Mouse (Mus musculus) midbrain, embryonic 11.5 days (tissue): ENCODE results near the gene Sgcd. TPM values are rescaled to one million over a fixed set of nuclear protein-coding genes. Genes with fewer than 3 reads are reported as not detected.

Experiments
- ATAC-seq: fragments of 200-750 bp; cut with Nextera tagmentation; 2 replicates; pipeline ENCODE4 v1.8.0; 2017; ENCODE audit warnings: moderate TSS enrichment, moderate library complexity; ENCODE audit not compliant: low FRiP score
- DNase-seq: peaks from one replicate; pipeline ENCODE4 v3.0.0; 2015; ENCODE audit warnings: low spot score; ENCODE audit errors: missing footprints
- H3K27ac ChIP-seq: fragments of 300-500 bp; sonication (generic); 2 replicates; pipeline ENCODE4 v1.5.1; 2014; ENCODE audit warnings: low read depth, low read length
- H3K27me3 ChIP-seq: fragments of 300-500 bp; sonication (generic); 2 replicates; pipeline ENCODE4 v1.6.1; 2014; ENCODE audit warnings: mild to moderate bottlenecking, low read length, moderate library complexity, mixed read lengths; ENCODE audit not compliant: control insufficient read depth, insufficient read depth
- H3K36me3 ChIP-seq: fragments of 300-500 bp; sonication (generic); 2 replicates; pipeline ENCODE4 v1.6.1; 2014; ENCODE audit warnings: mild to moderate bottlenecking, low read length, moderate library complexity, mixed read lengths; ENCODE audit not compliant: control insufficient read depth, insufficient read depth
- H3K4me1 ChIP-seq: fragments of 300-500 bp; sonication (generic); 2 replicates; pipeline ENCODE4 v1.6.1; 2014; ENCODE audit warnings: low read length; ENCODE audit not compliant: control insufficient read depth, insufficient read depth
- H3K4me2 ChIP-seq: fragments of 300-500 bp; sonication (generic); 2 replicates; pipeline ENCODE4 v1.6.1; 2014; ENCODE audit warnings: mild to moderate bottlenecking, moderate library complexity
- H3K4me3 ChIP-seq: fragments of 300-500 bp; sonication (generic); 2 replicates; pipeline ENCODE4 v1.5.1; 2014; ENCODE audit warnings: low read depth, low read length
- H3K9ac ChIP-seq: fragments of 300-500 bp; sonication (generic); 2 replicates; pipeline ENCODE4 v1.6.1; 2014; ENCODE audit warnings: low read length
- H3K9me3 ChIP-seq: fragments of 300-500 bp; sonication (generic); 2 replicates; pipeline ENCODE4 v1.6.1; 2016; ENCODE audit warnings: low read length; ENCODE audit not compliant: control insufficient read depth
- WGBS: fragments of 180-500 bp; shearing (Covaris S2); extraction: QIAGEN DNeasy Blood & Tissue Kit; methylation state at CpG from one replicate; pipeline ENCODE4 v1.1.7; 2014; 5-methylcytosine and 5-hydroxymethylcytosine counted together
- polyA plus RNA-seq: library from polyadenylated mRNA; unstranded; fragments of >200 nt; fragmentation: Nextera tagmentation; extraction: Ambion mirVana; gene quantifications from 2 replicates; pipeline ENCODE4 v1.2.1, GENCODE M21; 2014

The Sgcd gene
- polyA plus RNA-seq, 1 experiment from 2014 or later = 1.4 TPM

DNA sequence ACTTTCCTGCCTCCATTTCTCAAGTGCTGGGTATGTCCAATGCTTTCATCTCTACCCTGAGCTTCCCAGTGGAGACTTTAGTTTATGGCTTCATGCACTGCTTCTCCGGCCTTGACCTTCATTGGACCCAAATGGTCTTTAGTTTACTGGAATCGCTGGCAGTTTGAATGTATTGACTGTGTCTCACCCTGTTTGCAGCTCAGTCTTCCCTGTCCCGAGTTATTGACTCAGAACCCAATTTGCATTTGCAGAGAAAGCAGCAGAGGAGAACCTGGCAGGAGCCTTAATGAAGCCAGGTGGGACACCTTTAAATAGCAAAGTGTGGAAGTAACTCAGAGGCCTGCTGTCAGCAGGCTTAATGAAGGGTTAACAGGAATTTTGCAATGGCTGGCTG is 1140.9 kb downstream of the Sgcd start:
- DNase-seq = no peak
- ATAC-seq = no peak
- Histone ChIP-seq H3K27ac (no peak overlapping the region), H3K27me3 (no peaks in the 10 kb centered on the region), H3K4me3 (no peak overlapping the region), H3K9ac (no peak overlapping the region), H3K4me2 (no peak overlapping the region), H3K9me3 (no peaks in the 10 kb centered on the region), H3K36me3 (no peaks in the 10 kb centered on the region), H3K4me1 (no peaks in the 10 kb centered on the region)
- WGBS = 53% methylated on average over 3 of the region's 3 CpGs

DNA sequence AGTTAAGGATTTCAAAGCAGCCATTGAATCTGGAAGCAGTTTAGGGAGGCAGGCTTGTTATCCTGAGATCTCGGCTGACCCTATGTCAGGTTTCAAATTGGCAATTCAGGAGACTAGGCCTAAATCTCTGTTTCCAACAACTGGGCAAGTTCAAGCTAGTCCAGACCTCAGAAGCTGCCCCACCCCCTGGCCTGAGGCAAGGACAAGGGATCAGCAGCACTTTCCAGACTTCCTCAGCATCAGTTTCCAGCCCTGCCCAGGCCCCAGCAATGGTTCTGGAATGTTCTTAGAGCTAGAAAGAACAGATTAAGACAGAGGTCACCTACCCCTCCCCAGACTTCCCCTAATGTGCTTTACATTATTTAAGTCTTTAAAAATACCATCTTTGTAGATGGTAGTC is 1142.1 kb downstream of the Sgcd start:
- WGBS = 83% methylated on average over 1 of the region's 1 CpGs
- no peak for DNase-seq
- H3K4me2 ChIP-seq = no peak overlapping the region
- H3K4me1 ChIP-seq = no peaks in the 10 kb centered on the region
- no peak for ATAC-seq
- no peak overlapping the region for H3K4me3 ChIP-seq
- no peak overlapping the region for H3K9ac ChIP-seq
- no peaks in the 10 kb centered on the region for H3K9me3 ChIP-seq
- H3K27me3 ChIP-seq = no peaks in the 10 kb centered on the region
- no peak overlapping the region for H3K27ac ChIP-seq
- H3K36me3 ChIP-seq = no peaks in the 10 kb centered on the region
